Mouse (Mus musculus) kidney, adult 2 months (tissue): ENCODE results near the gene Vps36.

ENCODE experiments used
- CTCF ChIP-seq: fragments of 200-500 bp; conservative IDR thresholded peaks from 2 replicates; pipeline ENCODE4 v1.5.1; 2011; ENCODE audit warnings: low read depth, mild to moderate bottlenecking, control low read depth, low read length, moderate library complexity, mixed read lengths; ENCODE audit not compliant: insufficient read depth, insufficient read length
- POLR2A ChIP-seq: fragments of 200-500 bp; IDR thresholded peaks from one replicate; pipeline ENCODE4 v1.6.1; 2011; ENCODE audit warnings: low read depth, low read length, control low read depth

DNA sequence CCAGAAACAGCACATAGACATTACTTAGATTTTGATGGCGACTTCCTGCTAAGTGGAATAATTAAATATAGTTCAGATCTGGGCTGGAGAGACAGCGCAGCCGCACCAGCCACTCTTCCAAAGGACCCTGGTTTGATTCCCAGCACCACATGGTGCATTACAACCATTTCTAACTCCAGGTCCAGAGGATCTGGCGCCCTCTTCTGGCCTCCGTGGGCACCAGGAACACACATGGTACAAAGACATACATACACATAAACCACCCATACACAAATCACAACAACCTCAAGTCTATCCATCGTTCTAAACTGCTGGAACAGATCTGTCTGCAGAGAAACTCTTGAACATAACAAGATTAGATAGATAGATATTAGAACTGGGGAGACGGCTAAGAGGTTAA, 16.6 kb upstream of the Vps36 start:
- TF ChIP-seq CTCF (no peak), POLR2A (no peak)
